Mouse (Mus musculus): ENCODE measurements around the gene Dusp12.

GRCm38 (mm10) chr1:170926941-170927340, 41.6 kb upstream of the Dusp12 start:
- TF ChIP-seq CTCF (IDR thresholded peaks at IDR 0.05; ENCODE audit: control insufficient read depth, insufficient read depth, insufficient read length) (no peak), MAX (IDR thresholded peaks at IDR 0.05) (no peak), USF1 (IDR thresholded peaks at IDR 0.05; ENCODE audit: low read depth) (no peak), MYOD1 (IDR thresholded peaks at IDR 0.05; ENCODE audit: control insufficient read depth, insufficient read length, low read depth) (no peak)

Measured in C2C12 (cell line).